Mouse (Mus musculus): ENCODE data around the gene D430042O09Rik.
"Not testable (repeated sequence)": the region's sequence is repeated elsewhere in the genome, so short reads cannot be mapped to it uniquely, and the experiment has no call there.

GRCm38 (mm10) chr7:125713542-125714055, 5.9 kb downstream of the D430042O09Rik start:
- not testable (repeated sequence) for TF ChIP-seq GATA1 (IDR thresholded peaks at IDR 0.05; ENCODE audit: borderline replicate concordance, low read length); FLI1 (IDR thresholded peaks at IDR 0.05; ENCODE audit: low read length)
